Mouse (Mus musculus): ENCODE measurements at regions not wholly inside any gene's neighbourhood (a gene's known extent, or its start where the extent isn't known, plus 50 kb on each side); places are given as distances from the start of the nearest gene placed in this dataset.

GRCm38 (mm10) chr10:37319746-37320430 is 181.2 kb upstream of the Marcks start:
- DNase-seq = no peak

- no peak for DNase-seq
These were observed 178.0 kb upstream of the Marcks start for GRCm38 (mm10) chr10:37316701-37317100.

- no peak for DNase-seq
These were observed 177.1 kb upstream of the Marcks start for GRCm38 (mm10) chr10:37315804-37316203.

GRCm38 (mm10) chr10:37314746-37315430 is 176.2 kb upstream of the Marcks start:
- peak; percentile 66 for DNase-seq

GRCm38 (mm10) chr10:37313461-37313860 is 174.7 kb upstream of the Marcks start:
- no peak for DNase-seq

GRCm38 (mm10) chr10:37310266-37310945 is 171.7 kb upstream of the Marcks start:
- DNase-seq = peak; percentile 36

- no peak for DNase-seq
These were observed 165.9 kb upstream of the Marcks start for GRCm38 (mm10) chr10:37304656-37305055.

- no peak for DNase-seq
These were observed 161.6 kb upstream of the Marcks start for GRCm38 (mm10) chr10:37300181-37300889.

- no peak for DNase-seq
These were observed 160.1 kb upstream of the Marcks start for GRCm38 (mm10) chr10:37298689-37299421.

GRCm38 (mm10) chr10:37294231-37294630 is 155.5 kb upstream of the Marcks start:
- no peak for DNase-seq

GRCm38 (mm10) chr10:37293292-37293691 is 154.6 kb upstream of the Marcks start:
- DNase-seq = no peak

- peak; percentile 13 for DNase-seq
These were observed 153.1 kb upstream of the Marcks start for GRCm38 (mm10) chr10:37291639-37292495.

GRCm38 (mm10) chr10:37289964-37290704 is 151.4 kb upstream of the Marcks start:
- no peak for DNase-seq

GRCm38 (mm10) chr10:37286305-37286704 is 147.6 kb upstream of the Marcks start:
- no peak for DNase-seq

- DNase-seq = no peak
These were observed 144.2 kb upstream of the Marcks start for GRCm38 (mm10) chr10:37282951-37283350.

GRCm38 (mm10) chr10:37280823-37281222 is 142.1 kb upstream of the Marcks start:
- DNase-seq = no peak

- no peak for DNase-seq
These were observed 141.6 kb upstream of the Marcks start for GRCm38 (mm10) chr10:37280150-37280820.

GRCm38 (mm10) chr10:37279316-37279715 is 140.6 kb upstream of the Marcks start:
- DNase-seq = no peak

GRCm38 (mm10) chr10:37275857-37276256 is 137.1 kb upstream of the Marcks start:
- no peak for DNase-seq

GRCm38 (mm10) chr10:37275271-37275670 is 136.6 kb upstream of the Marcks start:
- DNase-seq = no peak

Data from adrenal gland, postnatal 10 days (tissue).